Mouse (Mus musculus) T-helper 1 cell (primary cell): ENCODE data around the gene Fcer1a.

Experiments
- in situ Hi-C: fragments of 300-600 bp; cut with MboI, MseI; formaldehyde crosslinking; loops from one replicate; pipeline ENCODE4 v1.15.1; 2025; ENCODE audit warnings: high pct_unique_total_duplicates

The Fcer1a gene

GRCm38 (mm10) chr1:173227081-173227480, at the start of gene Fcer1a:
Gene Fcer1a, minus strand, starts transcription at chr1:173227214.
- in situ Hi-C loops = no loop called here

- in situ Hi-C loops = no loop called here
Measured at GRCm38 (mm10) chr1:173265701-173266100, 38.7 kb upstream of the Fcer1a start, which contains the start of gene Olfr418. Gene Olfr418, plus strand, starts transcription at chr1:173266001.

GRCm38 (mm10) chr1:173249888-173250287, 22.9 kb upstream of the Fcer1a start:
- in situ Hi-C loops = no loop called here

DNA sequence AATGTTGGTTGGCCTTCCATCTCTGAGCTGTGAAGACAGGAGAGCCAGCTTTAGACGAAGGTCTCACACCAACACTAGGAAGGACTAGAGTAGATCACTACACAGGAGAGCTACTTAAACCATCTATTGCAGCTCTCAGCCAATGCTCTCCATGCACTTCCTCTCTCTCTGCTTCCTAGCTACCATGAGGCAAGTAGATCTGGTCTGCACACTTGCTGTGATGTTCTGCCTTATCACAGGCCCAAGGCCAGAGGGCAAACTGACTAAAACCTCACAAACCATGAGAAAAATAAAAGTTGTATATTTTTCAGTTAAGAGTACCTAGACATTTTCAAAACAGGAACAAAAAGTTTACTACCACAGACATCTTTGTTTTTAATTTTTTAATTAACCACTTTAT, 10.0 kb upstream of the Fcer1a start:
- in situ Hi-C loops = loop anchor here (10.0 kb wide), 1 partner anchor 572 kb away; no protein-coding TSS in a partner anchor

DNA sequence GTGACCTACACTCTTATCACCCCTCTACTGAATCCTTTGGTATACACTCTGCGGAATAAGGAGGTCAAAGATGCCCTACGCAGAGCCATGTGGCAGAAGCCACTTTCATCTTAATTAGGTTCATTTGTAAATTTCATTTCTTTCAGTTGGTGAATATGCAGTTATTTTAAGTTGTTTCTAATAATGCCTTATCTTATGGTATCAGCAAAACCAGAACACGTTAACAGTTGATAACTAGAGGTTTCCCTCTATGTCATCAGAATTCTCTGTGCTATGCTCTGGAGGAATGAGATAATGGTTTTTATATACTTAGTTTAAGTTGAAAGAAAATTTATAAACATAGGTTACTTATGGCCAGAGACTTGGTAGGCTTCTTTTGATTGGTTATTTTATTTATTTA, 10.5 kb downstream of the Fcer1a start:
- in situ Hi-C loops = no loop called here

GRCm38 (mm10) chr1:173212092-173212491, 14.9 kb downstream of the Fcer1a start, which contains the start of gene Olfr1404:
Gene Olfr1404, plus strand, starts transcription at chr1:173212392.
- in situ Hi-C loops = no loop called here

DNA sequence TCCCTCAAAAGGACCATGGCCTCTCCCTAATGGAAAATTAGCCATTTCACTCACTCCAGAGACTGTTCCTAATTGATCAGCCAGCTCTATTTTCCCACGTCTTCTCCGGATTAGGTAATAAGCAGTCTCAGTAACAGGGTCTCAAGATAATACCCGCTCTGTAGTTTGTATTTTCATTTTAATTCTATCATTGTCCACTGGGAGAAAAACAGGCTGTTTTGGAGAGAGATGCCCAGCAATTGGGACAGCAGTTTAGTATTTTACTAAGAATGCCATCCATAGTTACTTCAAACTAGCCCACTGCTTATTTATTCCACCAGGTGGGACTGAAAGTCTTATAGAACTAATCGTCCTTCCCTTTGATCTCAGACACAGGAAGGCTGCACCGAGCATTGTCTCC, 29.5 kb downstream of the Fcer1a start, which contains the start of gene Olfr218:
TSS of gene Olfr218 (plus strand) at position 301 of the 400 bp plus-strand sequence.
- in situ Hi-C loops = no loop called here

GRCm38 (mm10) chr1:173196359-173196758, 30.7 kb downstream of the Fcer1a start:
- in situ Hi-C loops = no loop called here

- in situ Hi-C loops = no loop called here
Measured at GRCm38 (mm10) chr1:173192059-173192458, 35.0 kb downstream of the Fcer1a start.

DNA sequence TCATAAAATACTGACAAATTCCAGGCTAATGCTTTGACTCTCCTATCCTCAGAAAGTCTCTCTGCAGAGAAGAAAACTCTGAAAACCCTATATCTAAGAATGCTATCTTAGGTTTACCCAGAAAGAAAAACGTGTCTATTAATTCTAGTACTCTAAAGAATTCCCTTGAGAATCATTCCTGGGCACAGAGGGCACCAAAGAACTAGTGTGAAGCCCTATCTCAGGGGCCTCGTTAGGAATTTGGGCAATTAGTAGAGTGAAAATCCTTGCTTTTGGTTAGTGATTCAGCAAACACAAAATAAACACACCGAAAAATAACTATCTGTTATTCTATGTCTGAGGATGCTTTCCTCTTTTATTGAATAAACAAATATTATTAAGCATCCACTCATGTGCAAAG, 36.5 kb downstream of the Fcer1a start, which contains the start of gene Olfr1406:
TSS of gene Olfr1406 (minus strand) at position 101 of the 400 bp plus-strand sequence.
- in situ Hi-C loops = no loop called here

GRCm38 (mm10) chr1:173174154-173174842, 52.7 kb downstream of the Fcer1a start:
- in situ Hi-C loops = no loop called here
